Mouse (Mus musculus): ENCODE measurements around the gene Papola. TPM values are rescaled to one million over a fixed set of nuclear protein-coding genes. Genes with fewer than 3 reads are reported as not detected.
"Not testable (repeated sequence)": the region's sequence is repeated elsewhere in the genome, so short reads cannot be mapped to it uniquely, and the experiment has no call there.

Papola gene
- polyA plus RNA-seq, 1 experiment from 2014 or later: 129 TPM

GRCm38 (mm10) chr12:105824743-105825142 lies 40.2 kb downstream of the Papola start:
- no peak for ATAC-seq (ENCODE audit: low FRiP score)
- Histone ChIP-seq H3K4me3 (replicated peaks; ENCODE audit: low read length) (no peak overlapping the region), H3K4me2 (replicated peaks) (no peak overlapping the region), H3K36me3 (replicated peaks; ENCODE audit: control insufficient read depth, insufficient read depth) (peaks cover 99% of the 10 kb centered on the region), H3K27ac (no peak overlapping the region), H3K9ac (no peak overlapping the region), H3K9me3 (ENCODE audit: control insufficient read depth, low read length) (no peaks in the 10 kb centered on the region), H3K27me3 (ENCODE audit: control insufficient read depth, insufficient read depth, low read length) (no peaks in the 10 kb centered on the region), H3K4me1 (replicated peaks; ENCODE audit: control insufficient read depth, insufficient read depth, low read length) (no peaks in the 10 kb centered on the region)
- no peak for DNase-seq (ENCODE audit: low spot score)
- 90% methylated on average over 8 of the region's 8 CpGs for WGBS

- Histone ChIP-seq H3K4me2 (replicated peaks) (no peak overlapping the region), H3K9me3 (ENCODE audit: control insufficient read depth, low read length) (no peaks in the 10 kb centered on the region), H3K36me3 (replicated peaks; ENCODE audit: control insufficient read depth, insufficient read depth) (peaks cover 98% of the 10 kb centered on the region), H3K9ac (no peak overlapping the region), H3K4me1 (replicated peaks; ENCODE audit: control insufficient read depth, insufficient read depth, low read length) (no peaks in the 10 kb centered on the region), H3K4me3 (replicated peaks; ENCODE audit: low read length) (no peak overlapping the region), H3K27me3 (ENCODE audit: control insufficient read depth, insufficient read depth, low read length) (no peaks in the 10 kb centered on the region), H3K27ac (no peak overlapping the region)
- no peak for ATAC-seq (ENCODE audit: low FRiP score)
- 97% methylated on average over 4 of the region's 4 CpGs for WGBS
- DNase-seq (ENCODE audit: low spot score): no peak
Observed at GRCm38 (mm10) chr12:105825266-105825665, 40.8 kb downstream of the Papola start.

- DNase-seq (ENCODE audit: low spot score) (no peak), ATAC-seq (ENCODE audit: low FRiP score) (no peak)
- Histone ChIP-seq H3K9ac (no peak overlapping the region), H3K27me3 (ENCODE audit: control insufficient read depth, insufficient read depth, low read length) (no peaks in the 10 kb centered on the region), H3K27ac (no peak overlapping the region), H3K4me2 (replicated peaks) (no peak overlapping the region), H3K4me3 (replicated peaks; ENCODE audit: low read length) (no peak overlapping the region), H3K9me3 (ENCODE audit: control insufficient read depth, low read length) (no peaks in the 10 kb centered on the region), H3K4me1 (replicated peaks; ENCODE audit: control insufficient read depth, insufficient read depth, low read length) (no peaks in the 10 kb centered on the region), H3K36me3 (replicated peaks; ENCODE audit: control insufficient read depth, insufficient read depth) (peaks cover 92% of the 10 kb centered on the region)
- WGBS: 92% methylated on average over 6 of the region's 6 CpGs
Observed at GRCm38 (mm10) chr12:105832541-105832940, 48.0 kb downstream of the Papola start.

GRCm38 (mm10) chr12:105834926-105835325 lies 50.4 kb downstream of the Papola start:
- 74% methylated on average over 6 of the region's 6 CpGs for WGBS
- no peaks in the 10 kb centered on the region for H3K9me3 ChIP-seq (ENCODE audit: control insufficient read depth, low read length)
- H3K27me3 ChIP-seq (ENCODE audit: control insufficient read depth, insufficient read depth, low read length): no peaks in the 10 kb centered on the region
- no peaks in the 10 kb centered on the region for H3K4me1 ChIP-seq (replicated peaks; ENCODE audit: control insufficient read depth, insufficient read depth, low read length)
- H3K9ac ChIP-seq: no peak overlapping the region
- ATAC-seq (ENCODE audit: low FRiP score): no peak
- no peak overlapping the region for H3K4me3 ChIP-seq (replicated peaks; ENCODE audit: low read length)
- no peak overlapping the region for H3K4me2 ChIP-seq (replicated peaks)
- DNase-seq (ENCODE audit: low spot score): no peak
- peaks cover 79% of the 10 kb centered on the region for H3K36me3 ChIP-seq (replicated peaks; ENCODE audit: control insufficient read depth, insufficient read depth)
- no peak overlapping the region for H3K27ac ChIP-seq

GRCm38 (mm10) chr12:105835571-105835970 lies 51.1 kb downstream of the Papola start:
- H3K27me3 ChIP-seq (ENCODE audit: control insufficient read depth, insufficient read depth, low read length): no peaks in the 10 kb centered on the region
- no peak overlapping the region for H3K9ac ChIP-seq
- H3K9me3 ChIP-seq (ENCODE audit: control insufficient read depth, low read length): no peaks in the 10 kb centered on the region
- H3K4me2 ChIP-seq (replicated peaks): no peak overlapping the region
- H3K4me3 ChIP-seq (replicated peaks; ENCODE audit: low read length): no peak overlapping the region
- 72% methylated on average over 6 of the region's 6 CpGs for WGBS
- no peak for ATAC-seq (ENCODE audit: low FRiP score)
- H3K4me1 ChIP-seq (replicated peaks; ENCODE audit: control insufficient read depth, insufficient read depth, low read length): no peaks in the 10 kb centered on the region
- DNase-seq (ENCODE audit: low spot score): no peak
- no peak overlapping the region for H3K27ac ChIP-seq
- peaks cover 77% of the 10 kb centered on the region for H3K36me3 ChIP-seq (replicated peaks; ENCODE audit: control insufficient read depth, insufficient read depth)

GRCm38 (mm10) chr12:105836196-105836595 lies 51.7 kb downstream of the Papola start:
- H3K27ac ChIP-seq: no peak overlapping the region
- no peak overlapping the region for H3K4me2 ChIP-seq (replicated peaks)
- peaks cover 77% of the 10 kb centered on the region for H3K36me3 ChIP-seq (replicated peaks; ENCODE audit: control insufficient read depth, insufficient read depth)
- WGBS: 73% methylated on average over 2 of the region's 2 CpGs
- H3K27me3 ChIP-seq (ENCODE audit: control insufficient read depth, insufficient read depth, low read length): no peaks in the 10 kb centered on the region
- no peaks in the 10 kb centered on the region for H3K9me3 ChIP-seq (ENCODE audit: control insufficient read depth, low read length)
- no peak overlapping the region for H3K4me3 ChIP-seq (replicated peaks; ENCODE audit: low read length)
- DNase-seq (ENCODE audit: low spot score): peak; percentile 73
- no peak for ATAC-seq (ENCODE audit: low FRiP score)
- H3K9ac ChIP-seq: no peak overlapping the region
- no peaks in the 10 kb centered on the region for H3K4me1 ChIP-seq (replicated peaks; ENCODE audit: control insufficient read depth, insufficient read depth, low read length)

GRCm38 (mm10) chr12:105839096-105839495 lies 54.6 kb downstream of the Papola start:
- Histone ChIP-seq H3K4me2 (replicated peaks) (no peak overlapping the region), H3K27me3 (ENCODE audit: control insufficient read depth, insufficient read depth, low read length) (no peaks in the 10 kb centered on the region), H3K4me1 (replicated peaks; ENCODE audit: control insufficient read depth, insufficient read depth, low read length) (no peaks in the 10 kb centered on the region), H3K4me3 (replicated peaks; ENCODE audit: low read length) (no peak overlapping the region), H3K27ac (no peak overlapping the region), H3K36me3 (replicated peaks; ENCODE audit: control insufficient read depth, insufficient read depth) (peaks cover 52% of the 10 kb centered on the region), H3K9me3 (ENCODE audit: control insufficient read depth, low read length) (no peaks in the 10 kb centered on the region), H3K9ac (no peak overlapping the region)
- WGBS: 72% methylated on average over 4 of the region's 4 CpGs
- peak; percentile 80 for DNase-seq (ENCODE audit: low spot score)
- ATAC-seq (ENCODE audit: low FRiP score): no peak

- not testable (repeated sequence) for H3K9ac ChIP-seq; DNase-seq (ENCODE audit: low spot score); H3K27me3 ChIP-seq (ENCODE audit: control insufficient read depth, insufficient read depth, low read length); H3K4me1 ChIP-seq (replicated peaks; ENCODE audit: control insufficient read depth, insufficient read depth, low read length); H3K4me2 ChIP-seq (replicated peaks); H3K9me3 ChIP-seq (ENCODE audit: control insufficient read depth, low read length); H3K4me3 ChIP-seq (replicated peaks; ENCODE audit: low read length); H3K27ac ChIP-seq; ATAC-seq (ENCODE audit: low FRiP score)
- 98% methylated on average over 8 of the region's 8 CpGs for WGBS
- peaks cover 38% of the 10 kb centered on the region for H3K36me3 ChIP-seq (replicated peaks; ENCODE audit: control insufficient read depth, insufficient read depth)
Observed at GRCm38 (mm10) chr12:105840545-105840944, 56.1 kb downstream of the Papola start.

GRCm38 (mm10) chr12:105843243-105844005 lies 58.9 kb downstream of the Papola start:
- no peaks in the 10 kb centered on the region for H3K9me3 ChIP-seq (ENCODE audit: control insufficient read depth, low read length)
- no peaks in the 10 kb centered on the region for H3K27me3 ChIP-seq (ENCODE audit: control insufficient read depth, insufficient read depth, low read length)
- ATAC-seq (ENCODE audit: low FRiP score): peak; percentile 59; the same call in 1 of the 2 replicates
- no peaks in the 10 kb centered on the region for H3K4me1 ChIP-seq (replicated peaks; ENCODE audit: control insufficient read depth, insufficient read depth, low read length)
- WGBS: 55% methylated on average over 12 of the region's 12 CpGs
- H3K9ac ChIP-seq: no peak overlapping the region
- H3K36me3 ChIP-seq (replicated peaks; ENCODE audit: control insufficient read depth, insufficient read depth): peaks cover 12% of the 10 kb centered on the region
- DNase-seq (ENCODE audit: low spot score): no peak
- H3K4me2 ChIP-seq (replicated peaks): no peak overlapping the region
- H3K4me3 ChIP-seq (replicated peaks; ENCODE audit: low read length): no peak overlapping the region
- no peak overlapping the region for H3K27ac ChIP-seq

Measured in hindbrain, embryonic 14.5 days (tissue).